Comparison of ENCODE assay signal across 21 mouse cellular contexts in genomic region chr13:96748109-96748845, GRCm38 (mm10). TPM values are rescaled to one million over a fixed set of nuclear protein-coding genes. Genes with fewer than 3 reads are reported as not detected.
"Had no signal": no experiment of that assay in that cellular context is flagged by ENCODE, and none has a peak within 500 bp of the region (broad histone marks: within the 10 kb centered on the region; RNA-seq: fewer than 3 reads in every experiment).

TSS of gene Ankrd31 (plus strand) at chr13:96748272.

- H3K9ac ChIP-seq: intestine, embryonic 15.5 days; limb, embryonic 12.5 days; liver, embryonic 15.5 days had no signal

- H3K36me3 ChIP-seq: intestine, embryonic 15.5 days; limb, embryonic 12.5 days; liver, embryonic 15.5 days; midbrain, embryonic 10.5 days had no signal

- H3K27me3 ChIP-seq: intestine, embryonic 15.5 days; limb, embryonic 12.5 days; liver, embryonic 15.5 days had no signal

- H3K4me1 ChIP-seq: intestine, embryonic 15.5 days; limb, embryonic 12.5 days; liver, embryonic 15.5 days; midbrain, embryonic 10.5 days had no signal

- ATAC-seq: intestine, embryonic 15.5 days; lung, postnatal 0 days had no signal

- H3K27ac ChIP-seq: intestine, embryonic 15.5 days; limb, embryonic 12.5 days; liver, embryonic 15.5 days; midbrain, embryonic 10.5 days had no signal

- H3K9me3 ChIP-seq: intestine, embryonic 15.5 days; limb, embryonic 12.5 days; liver, embryonic 15.5 days had no signal

- DNase-seq: kidney, adult 18-20 months; kidney, postnatal 25 days; layer of hippocampus, postnatal 36 days; liver; lung, adult 2 months; lung, postnatal 36 days; midbrain, embryonic 14.5 days; thymus, adult 2 months; thymus, postnatal 25 days had no signal

- H3K4me2 ChIP-seq: intestine, embryonic 15.5 days; limb, embryonic 12.5 days; liver, embryonic 15.5 days had no signal

- H3K4me3 ChIP-seq: intestine, embryonic 15.5 days; limb, embryonic 12.5 days; liver, embryonic 15.5 days; midbrain, embryonic 10.5 days; myocyte had no signal

RNA-seq across cellular contexts. Expression of gene Ankrd31, which starts in this region (rescaled TPM):
- total RNA-seq: megakaryocyte, adult 5-6 weeks; neutrophil, adult 5-6 weeks had no signal
- polyA plus RNA-seq: intestine, embryonic 15.5 days; kidney, embryonic 14.5 days; limb, embryonic 12.5 days; lung, adult 2 months; lung, postnatal 0 days; midbrain, embryonic 10.5 days; myocyte; neural tube, embryonic 11.5 days; spleen, adult 2 months; stomach, embryonic 16.5 days; thymus, adult 2 months had no signal
